Mouse (Mus musculus) hindbrain, embryonic 13.5 days (tissue): ENCODE measurements at regions not wholly inside any gene's neighbourhood (a gene's known extent, or its start where the extent isn't known, plus 50 kb on each side); places are given as distances from the start of the nearest gene placed in this dataset.

ENCODE experiments used
- ATAC-seq: fragments of 200-750 bp; cut with Nextera tagmentation; 2 replicates; pipeline ENCODE4 v1.8.0; 2017; ENCODE audit warnings: moderate TSS enrichment; ENCODE audit not compliant: low FRiP score
- H3K27ac ChIP-seq: fragments of 300-500 bp; sonication (generic); 2 replicates; pipeline ENCODE4 v1.5.1; 2015; ENCODE audit warnings: inconsistent platforms, mild to moderate bottlenecking, moderate library complexity
- H3K27me3 ChIP-seq: fragments of 300-500 bp; sonication (generic); 2 replicates; pipeline ENCODE4 v1.6.1; 2015; ENCODE audit warnings: mild to moderate bottlenecking, inconsistent platforms
- H3K36me3 ChIP-seq: fragments of 300-500 bp; sonication (generic); 2 replicates; pipeline ENCODE4 v1.6.1; 2015; ENCODE audit warnings: mild to moderate bottlenecking, inconsistent platforms
- H3K4me1 ChIP-seq: fragments of 300-500 bp; sonication (generic); replicated peaks from 2 replicates; pipeline ENCODE4 v1.6.1; 2015; ENCODE audit warnings: inconsistent platforms
- H3K4me2 ChIP-seq: fragments of 300-500 bp; sonication (generic); 2 replicates; pipeline ENCODE4 v1.6.1; 2015; ENCODE audit warnings: inconsistent platforms, mild to moderate bottlenecking, moderate library complexity
- H3K4me3 ChIP-seq: fragments of 300-500 bp; sonication (generic); 2 replicates; pipeline ENCODE4 v1.5.1; 2015; ENCODE audit warnings: mild to moderate bottlenecking, inconsistent platforms
- H3K9ac ChIP-seq: fragments of 300-500 bp; sonication (generic); 2 replicates; pipeline ENCODE4 v1.6.1; 2015; ENCODE audit warnings: mild to moderate bottlenecking, inconsistent platforms
- H3K9me3 ChIP-seq: fragments of 300-500 bp; sonication (generic); 2 replicates; pipeline ENCODE4 v1.6.1; 2016; ENCODE audit warnings: inconsistent platforms
- WGBS: fragments of 180-500 bp; shearing (Covaris S2); methylation state at CpG from one replicate; pipeline ENCODE4 v1.1.7; 2015; 5-methylcytosine and 5-hydroxymethylcytosine counted together

DNA sequence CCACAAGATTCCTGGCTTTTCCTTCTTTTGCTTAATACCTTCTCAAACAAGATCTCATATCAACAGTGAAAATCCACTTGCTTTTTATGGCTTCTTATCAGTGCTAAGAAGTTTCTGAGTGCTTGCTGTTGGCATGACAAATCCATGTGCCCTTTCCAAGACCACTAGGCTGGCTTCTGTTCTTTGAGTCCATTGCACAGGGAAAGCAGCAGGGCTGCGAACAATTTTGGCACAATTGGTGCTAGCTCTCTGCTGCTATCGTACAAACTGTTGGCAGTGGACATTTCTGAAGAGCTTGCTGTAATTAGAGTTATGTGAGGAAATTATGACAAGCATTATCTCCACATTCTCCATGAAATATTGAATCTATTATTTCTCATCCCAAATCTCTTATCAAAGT is 383.5 kb downstream of the G6pd2 start:
- Histone ChIP-seq H3K9ac (no peak overlapping the region), H3K4me1 (no peaks in the 10 kb centered on the region), H3K4me3 (no peak overlapping the region), H3K4me2 (no peak overlapping the region), H3K9me3 (no peaks in the 10 kb centered on the region), H3K36me3 (no peaks in the 10 kb centered on the region), H3K27me3 (no peaks in the 10 kb centered on the region), H3K27ac (no peak overlapping the region)
- no peak for ATAC-seq
- WGBS: 90% methylated on average over 2 of the region's 2 CpGs

DNA sequence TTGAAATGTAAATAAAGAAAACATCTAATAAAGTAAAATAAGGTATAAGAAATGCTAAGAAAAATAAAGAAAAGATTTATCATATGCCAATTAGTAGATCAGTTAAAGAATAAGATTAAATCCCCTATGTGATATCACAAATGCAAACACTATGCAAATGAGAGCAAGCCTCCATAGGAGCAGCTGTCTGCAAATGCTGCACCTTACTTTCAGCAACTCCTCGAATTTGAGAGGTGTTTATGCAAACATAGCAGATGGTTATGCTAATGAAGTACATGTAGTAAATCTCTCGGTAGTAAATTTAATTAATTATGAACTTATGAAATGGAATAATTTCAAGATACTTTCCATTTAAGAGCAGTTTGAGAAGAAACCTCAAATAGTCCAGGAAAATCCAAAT is 396.8 kb downstream of the G6pd2 start:
- ATAC-seq: no peak
- Histone ChIP-seq H3K27ac (no peak overlapping the region), H3K27me3 (no peaks in the 10 kb centered on the region), H3K4me1 (no peaks in the 10 kb centered on the region), H3K4me3 (no peak overlapping the region), H3K9ac (no peak overlapping the region), H3K4me2 (no peak overlapping the region), H3K36me3 (no peaks in the 10 kb centered on the region), H3K9me3 (no peaks in the 10 kb centered on the region)
- WGBS: 23% methylated on average over 2 of the region's 2 CpGs
